Mouse (Mus musculus) embryonic facial prominence, embryonic 11.5 days (tissue): Measurements from ENCODE around the gene Patl1. TPM values are rescaled to one million over a fixed set of nuclear protein-coding genes. Genes with fewer than 3 reads are reported as not detected.

Experiments
- ATAC-seq: fragments of 200-750 bp; cut with Nextera tagmentation; replicated peaks from 2 replicates; pipeline ENCODE4 v1.8.0; 2017; ENCODE audit warnings: low read depth; ENCODE audit not compliant: insufficient number of reproducible peaks, low FRiP score, low TSS enrichment
- DNase-seq: peaks from one replicate; pipeline ENCODE4 v3.0.0-alpha.2; 2015; ENCODE audit warnings: low spot score
- H3K27ac ChIP-seq: fragments of 300-500 bp; sonication (generic); replicated peaks from 2 replicates; pipeline ENCODE4 v1.5.1; 2014; ENCODE audit warnings: mild to moderate bottlenecking, low read depth, low read length, control low read depth
- H3K27me3 ChIP-seq: fragments of 300-500 bp; sonication (generic); 2 replicates; pipeline ENCODE4 v1.6.1; 2014; ENCODE audit warnings: mild to moderate bottlenecking, low read length, moderate library complexity, mixed read lengths; ENCODE audit not compliant: control insufficient read depth, insufficient read depth
- H3K36me3 ChIP-seq: fragments of 300-500 bp; sonication (generic); replicated peaks from 2 replicates; pipeline ENCODE4 v1.6.1; 2014; ENCODE audit warnings: low read depth, mild to moderate bottlenecking, low read length, moderate library complexity, mixed read lengths; ENCODE audit not compliant: control insufficient read depth, insufficient read depth
- H3K4me1 ChIP-seq: fragments of 300-500 bp; sonication (generic); 2 replicates; pipeline ENCODE4 v1.6.1; 2014; ENCODE audit warnings: low read length, mixed read lengths; ENCODE audit not compliant: control insufficient read depth, insufficient read depth
- H3K4me2 ChIP-seq: fragments of 300-500 bp; sonication (generic); 2 replicates; pipeline ENCODE4 v1.6.1; 2014; ENCODE audit warnings: low read depth, mild to moderate bottlenecking, control low read depth, low read length, moderate library complexity
- H3K4me3 ChIP-seq: fragments of 300-500 bp; sonication (generic); 2 replicates; pipeline ENCODE4 v1.5.1; 2014; ENCODE audit warnings: low read depth, low read length, control low read depth
- H3K9ac ChIP-seq: fragments of 300-500 bp; sonication (generic); replicated peaks from 2 replicates; pipeline ENCODE4 v1.6.1; 2014; ENCODE audit warnings: mild to moderate bottlenecking, control low read depth, low read length
- H3K9me3 ChIP-seq: fragments of 300-500 bp; sonication (generic); replicated peaks from 2 replicates; pipeline ENCODE4 v1.6.1; 2016; ENCODE audit warnings: mild to moderate bottlenecking, low read length, inconsistent platforms, mixed read lengths; ENCODE audit not compliant: control insufficient read depth
- WGBS: fragments of 180-500 bp; shearing (Covaris S2); extraction: QIAGEN DNeasy Blood & Tissue Kit; methylation state at CpG from one replicate; pipeline ENCODE4 v1.1.7; 2014; 5-methylcytosine and 5-hydroxymethylcytosine counted together
- microRNA-seq: library from miRNA; unstranded; fragments of <30 nt; microRNA quantifications from one replicate; pipeline ENCODE4, GENCODE M21; 2016; ENCODE audit warnings: borderline number of aligned reads
- polyA plus RNA-seq: library from polyadenylated mRNA; unstranded; fragments of >200 nt; fragmentation: Nextera tagmentation; extraction: Ambion mirVana; gene quantifications from 2 replicates; pipeline ENCODE4 v1.2.1, GENCODE M21; 2014

Gene Patl1
- polyA plus RNA-seq, 1 experiment from 2014 or later = 27.9 TPM

- Histone ChIP-seq H3K9me3 (no peaks in the 10 kb centered on the region), H3K27me3 (no peaks in the 10 kb centered on the region), H3K9ac (no peak overlapping the region), H3K36me3 (peaks cover 6% of the 10 kb centered on the region), H3K4me1 (no peaks in the 10 kb centered on the region), H3K4me3 (no peak overlapping the region), H3K4me2 (no peak overlapping the region), H3K27ac (no peak overlapping the region)
- DNase-seq (no peak), ATAC-seq (no peak)
- WGBS = 96% methylated on average over 7 of the region's 7 CpGs
Observed at GRCm38 (mm10) chr19:11989334-11989733, 77.1 kb downstream of the Patl1 start.

- H3K4me1 ChIP-seq = no peaks in the 10 kb centered on the region
- WGBS = 93% methylated on average over 9 of the region's 9 CpGs
- no peak overlapping the region for H3K4me3 ChIP-seq
- H3K9ac ChIP-seq = no peak overlapping the region
- ATAC-seq = no peak
- no peak for DNase-seq
- H3K9me3 ChIP-seq = no peaks in the 10 kb centered on the region
- H3K27me3 ChIP-seq = no peaks in the 10 kb centered on the region
- peaks cover 8% of the 10 kb centered on the region for H3K36me3 ChIP-seq
- no peak overlapping the region for H3K4me2 ChIP-seq
- no peak overlapping the region for H3K27ac ChIP-seq
Observed at GRCm38 (mm10) chr19:11992034-11992433, 79.8 kb downstream of the Patl1 start.

- DNase-seq (no peak), ATAC-seq (no peak)
- no peak overlapping the region for H3K9ac ChIP-seq
- no peaks in the 10 kb centered on the region for H3K9me3 ChIP-seq
- H3K4me3 ChIP-seq = no peak overlapping the region
- no peak overlapping the region for H3K4me2 ChIP-seq
- WGBS = 92% methylated on average over 10 of the region's 10 CpGs
- no peak overlapping the region for H3K27ac ChIP-seq
- H3K36me3 ChIP-seq = peaks cover 8% of the 10 kb centered on the region
- H3K27me3 ChIP-seq = no peaks in the 10 kb centered on the region
- no peaks in the 10 kb centered on the region for H3K4me1 ChIP-seq
Observed at GRCm38 (mm10) chr19:11992441-11993029, 80.3 kb downstream of the Patl1 start.

Small RNA genes lying within 50 kb of the gene (microRNA-seq; reads per million reads assigned to microRNA genes)
- 8.0 reads per million, percentile 9 among the genes with 10 or more reads in this experiment for gene Mir6994

Other genes starting within 250 kb of the Patl1 start
- not detected in 2 replicates for gene Oosp1, start 221.2 kb upstream of the Patl1 start, polyA plus RNA-seq
- gene Oosp3, start 215.3 kb upstream of the Patl1 start, polyA plus RNA-seq = not detected in 2 replicates
- not detected in 2 replicates for gene Gif, start 164.8 kb upstream of the Patl1 start, polyA plus RNA-seq
- gene Mrpl16, start 142.0 kb upstream of the Patl1 start, polyA plus RNA-seq = 53.7 and 60.8 TPM in 2 replicates
- 10.8 and 13.0 TPM in 2 replicates for gene Stx3, start 93.0 kb upstream of the Patl1 start, polyA plus RNA-seq
- not detected in 2 replicates for gene Olfr1417, start 73.2 kb upstream of the Patl1 start, polyA plus RNA-seq
- gene Olfr1418, start 51.3 kb upstream of the Patl1 start, polyA plus RNA-seq = not detected in 2 replicates
- gene Olfr1419, start 37.3 kb upstream of the Patl1 start, polyA plus RNA-seq = not detected in 2 replicates
- 0.07 TPM in 1 of 2 replicates, not detected in the other for gene Olfr1420, start 25.8 kb upstream of the Patl1 start, polyA plus RNA-seq
- gene Osbp, start 53.5 kb downstream of the Patl1 start, polyA plus RNA-seq = 6.4 and 7.2 TPM in 2 replicates
- gene Olfr1423, start 128.9 kb downstream of the Patl1 start, polyA plus RNA-seq = not detected in 2 replicates
- gene Olfr1424, start 150.3 kb downstream of the Patl1 start, polyA plus RNA-seq = not detected in 2 replicates
- gene Olfr1425, start 165.3 kb downstream of the Patl1 start, polyA plus RNA-seq = not detected in 2 replicates
- gene Olfr1426, start 179.6 kb downstream of the Patl1 start, polyA plus RNA-seq = not detected in 2 replicates
- not detected in 2 replicates for gene Olfr1427, start 190.9 kb downstream of the Patl1 start, polyA plus RNA-seq
- not detected in 2 replicates for gene Olfr1428, start 203.5 kb downstream of the Patl1 start, polyA plus RNA-seq
- not detected in 2 replicates for gene Olfr76, start 210.8 kb downstream of the Patl1 start, polyA plus RNA-seq